Mouse (Mus musculus) forebrain, embryonic 10.5 days (tissue): ENCODE data around the gene Klf15. TPM values are rescaled to one million over a fixed set of nuclear protein-coding genes. Genes with fewer than 3 reads are reported as not detected.

Source experiments
- DNase-seq: peaks from one replicate; pipeline ENCODE4 v3.0.0-alpha.2; 2017; ENCODE audit warnings: low spot score; ENCODE audit errors: extremely low spot score
- H3K27ac ChIP-seq: fragments of 300-500 bp; sonication (generic); 2 replicates; pipeline ENCODE4 v1.5.1; 2016; ENCODE audit warnings: mild to moderate bottlenecking
- H3K27me3 ChIP-seq: fragments of 300-500 bp; sonication (generic); 2 replicates; pipeline ENCODE4 v1.6.1; 2016; ENCODE audit warnings: mild to moderate bottlenecking; ENCODE audit not compliant: poor library complexity, severe bottlenecking
- H3K36me3 ChIP-seq: fragments of 300-500 bp; sonication (generic); replicated peaks from 2 replicates; pipeline ENCODE4 v1.6.1; 2016; ENCODE audit warnings: mild to moderate bottlenecking, moderate library complexity
- H3K4me1 ChIP-seq: fragments of 300-500 bp; sonication (generic); 2 replicates; pipeline ENCODE4 v1.6.1; 2016
- H3K4me3 ChIP-seq: fragments of 300-500 bp; sonication (generic); 2 replicates; pipeline ENCODE4 v1.5.1; 2016; ENCODE audit warnings: mild to moderate bottlenecking, moderate library complexity
- H3K9me3 ChIP-seq: fragments of 300-500 bp; sonication (generic); 2 replicates; pipeline ENCODE4 v1.6.1; 2016; ENCODE audit warnings: mild to moderate bottlenecking, moderate library complexity
- WGBS: fragments of 180-500 bp; shearing (Covaris S2); methylation state at CpG from one replicate; pipeline ENCODE4 v1.1.7; 2016; 5-methylcytosine and 5-hydroxymethylcytosine counted together
- polyA plus RNA-seq: library from polyadenylated mRNA; unstranded; fragments of >200 nt; fragmentation: Nextera tagmentation; extraction: Ambion mirVana; gene quantifications from 2 replicates; pipeline ENCODE4 v1.2.1, GENCODE M21; 2016

The Klf15 gene
- polyA plus RNA-seq, 1 experiment from 2014 or later = 5.5 TPM

DNA sequence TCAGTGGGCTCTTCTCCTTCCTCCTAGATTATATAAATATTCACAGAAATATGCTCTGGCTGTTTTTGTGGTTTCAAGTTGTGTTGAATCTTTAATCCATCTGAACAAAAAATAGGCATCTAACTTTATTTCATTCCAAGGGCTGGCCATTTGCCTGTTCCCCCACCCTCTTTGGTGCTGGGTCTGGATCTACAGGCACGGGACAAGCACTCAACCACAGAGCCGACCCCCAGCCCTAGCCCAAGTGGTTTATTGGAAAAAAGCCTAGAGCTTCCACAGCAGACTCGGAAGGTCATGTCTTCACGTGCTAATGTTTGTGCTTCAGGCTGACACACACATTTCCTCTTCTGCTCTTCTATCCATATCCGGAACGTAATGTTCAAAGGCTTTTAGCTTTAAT is 43.5 kb downstream of the Klf15 start:
- DNase-seq = no peak
- no peaks in the 10 kb centered on the region for H3K9me3 ChIP-seq
- H3K4me3 ChIP-seq = no peak overlapping the region
- WGBS = 86% methylated on average over 6 of the region's 6 CpGs
- no peaks in the 10 kb centered on the region for H3K36me3 ChIP-seq
- no peaks in the 10 kb centered on the region for H3K27me3 ChIP-seq
- H3K4me1 ChIP-seq = peaks cover 27% of the 10 kb centered on the region
- no peak overlapping the region for H3K27ac ChIP-seq

DNA sequence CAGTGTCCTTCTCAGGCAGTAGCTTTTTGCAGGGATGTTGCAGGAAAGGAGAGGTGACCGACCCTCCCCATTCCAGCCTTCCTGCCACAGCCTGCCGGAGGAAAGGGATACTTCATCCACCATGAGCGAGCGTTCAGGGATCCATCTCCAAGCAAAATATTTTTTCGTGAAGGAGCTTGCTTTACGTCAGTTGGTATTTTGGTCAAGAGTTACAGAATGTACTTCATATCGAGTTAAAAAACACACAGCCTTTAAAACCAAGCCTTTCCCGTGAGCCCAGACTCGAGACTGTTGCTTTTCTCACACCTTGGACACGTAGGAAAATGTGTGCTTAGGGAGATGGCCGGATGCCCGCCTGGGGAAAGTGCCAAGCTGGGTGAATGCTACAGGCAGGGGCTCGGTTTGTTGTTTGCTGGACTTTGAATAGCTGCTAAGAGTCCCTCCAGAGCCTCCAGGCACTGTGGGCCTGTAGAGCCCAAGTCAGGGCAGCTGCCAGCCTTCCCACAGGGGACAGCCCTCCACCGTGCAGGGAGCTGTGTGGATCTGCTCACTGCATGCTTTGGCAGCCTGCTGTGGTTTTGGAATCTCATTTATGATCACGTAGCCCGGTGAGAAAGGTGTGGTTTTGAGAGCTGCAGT is 44.4 kb downstream of the Klf15 start:
- DNase-seq = no peak
- H3K36me3 ChIP-seq = no peaks in the 10 kb centered on the region
- no peaks in the 10 kb centered on the region for H3K27me3 ChIP-seq
- no peak overlapping the region for H3K4me3 ChIP-seq
- peak overlapping the region; percentile 68 for H3K27ac ChIP-seq
- 77% methylated on average over 16 of the region's 16 CpGs for whole genome bisulfite sequencing
- H3K9me3 ChIP-seq = no peaks in the 10 kb centered on the region
- H3K4me1 ChIP-seq = peaks cover 27% of the 10 kb centered on the region

DNA sequence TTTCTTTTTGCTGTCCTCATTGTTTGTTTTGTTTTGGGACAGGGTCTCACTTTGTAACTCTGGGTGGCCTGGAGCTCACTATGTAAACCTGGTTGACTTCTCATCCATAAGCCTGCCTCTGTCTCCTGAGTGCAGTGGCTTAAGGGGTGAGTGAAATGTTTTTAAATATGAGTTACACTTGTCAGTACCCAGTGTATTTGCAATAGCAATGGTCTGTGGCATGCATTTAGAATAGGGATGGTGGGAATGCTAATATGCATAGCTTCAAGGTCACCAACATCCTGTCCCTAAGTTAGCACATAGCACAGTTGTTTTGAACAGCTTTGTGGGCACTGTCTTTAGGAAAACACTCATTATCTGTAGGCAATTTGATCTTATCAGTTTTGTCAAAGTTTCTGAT is 45.1 kb downstream of the Klf15 start:
- Histone ChIP-seq H3K36me3 (no peaks in the 10 kb centered on the region), H3K9me3 (no peaks in the 10 kb centered on the region), H3K27ac (peak overlapping the region; percentile 73), H3K27me3 (no peaks in the 10 kb centered on the region), H3K4me3 (no peak overlapping the region), H3K4me1 (peaks cover 27% of the 10 kb centered on the region)
- no peak for DNase-seq

DNA sequence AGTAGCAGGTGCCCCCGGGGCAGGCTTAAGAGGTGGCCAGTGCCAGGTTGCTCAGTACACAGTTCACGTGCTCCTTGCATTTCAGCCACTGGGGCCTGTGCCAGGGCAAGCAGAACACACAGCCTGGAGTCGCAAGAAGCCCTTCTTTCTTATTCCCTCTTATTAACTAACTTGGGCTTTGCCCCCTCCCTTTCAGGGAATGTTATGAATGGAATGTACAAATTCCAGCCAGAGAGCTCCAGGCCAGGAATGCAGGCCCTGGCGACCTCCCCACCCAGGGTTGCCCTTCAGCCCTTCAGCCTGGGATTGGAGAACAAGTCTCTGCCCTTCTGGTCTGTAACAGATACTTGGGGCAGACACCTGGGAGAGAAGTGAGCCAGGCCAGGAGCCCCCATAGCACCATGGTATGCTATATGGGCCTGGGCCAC is 45.8 kb downstream of the Klf15 start:
- peak; percentile 26 for DNase-seq
- H3K27ac ChIP-seq = peak overlapping the region; percentile 73
- no peak overlapping the region for H3K4me3 ChIP-seq
- H3K4me1 ChIP-seq = peaks cover 27% of the 10 kb centered on the region
- 36% methylated on average over 4 of the region's 4 CpGs for WGBS
- no peaks in the 10 kb centered on the region for H3K36me3 ChIP-seq
- H3K9me3 ChIP-seq = no peaks in the 10 kb centered on the region
- no peaks in the 10 kb centered on the region for H3K27me3 ChIP-seq

- no peak for DNase-seq
- Histone ChIP-seq H3K27ac (peak overlapping the region; percentile 73; the same call in 1 of the 2 replicates), H3K9me3 (no peaks in the 10 kb centered on the region), H3K4me3 (no peak overlapping the region), H3K27me3 (no peaks in the 10 kb centered on the region), H3K4me1 (peaks cover 27% of the 10 kb centered on the region), H3K36me3 (no peaks in the 10 kb centered on the region)
- WGBS = 78% methylated on average over 6 of the region's 6 CpGs
Observed at GRCm38 (mm10) chr6:90509085-90509484, 46.7 kb downstream of the Klf15 start.

DNA sequence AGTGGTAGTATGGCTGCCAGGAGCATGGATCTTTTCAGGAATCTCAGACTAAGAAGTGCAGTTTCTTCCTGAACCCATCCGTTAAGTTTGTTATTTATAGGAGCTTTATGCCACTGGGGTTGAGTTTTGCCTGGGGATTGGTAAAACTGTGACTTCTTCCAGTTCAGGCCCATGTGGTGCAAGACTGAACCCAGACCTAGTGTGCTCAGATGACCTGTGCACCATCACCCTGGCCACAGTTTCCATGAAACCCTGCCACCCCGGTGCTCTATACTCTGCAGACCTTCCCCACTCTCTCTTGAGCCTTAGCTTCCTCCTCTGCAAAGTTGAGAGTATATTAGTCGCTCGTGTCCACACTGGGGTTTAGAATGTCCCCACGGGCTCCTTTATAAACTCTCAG is 50.0 kb downstream of the Klf15 start:
- Histone ChIP-seq H3K4me3 (no peak overlapping the region), H3K9me3 (no peaks in the 10 kb centered on the region), H3K27ac (no peak overlapping the region), H3K4me1 (peaks cover 23% of the 10 kb centered on the region), H3K27me3 (no peaks in the 10 kb centered on the region), H3K36me3 (no peaks in the 10 kb centered on the region)
- DNase-seq = no peak
- WGBS = 84% methylated on average over 5 of the region's 5 CpGs

DNA sequence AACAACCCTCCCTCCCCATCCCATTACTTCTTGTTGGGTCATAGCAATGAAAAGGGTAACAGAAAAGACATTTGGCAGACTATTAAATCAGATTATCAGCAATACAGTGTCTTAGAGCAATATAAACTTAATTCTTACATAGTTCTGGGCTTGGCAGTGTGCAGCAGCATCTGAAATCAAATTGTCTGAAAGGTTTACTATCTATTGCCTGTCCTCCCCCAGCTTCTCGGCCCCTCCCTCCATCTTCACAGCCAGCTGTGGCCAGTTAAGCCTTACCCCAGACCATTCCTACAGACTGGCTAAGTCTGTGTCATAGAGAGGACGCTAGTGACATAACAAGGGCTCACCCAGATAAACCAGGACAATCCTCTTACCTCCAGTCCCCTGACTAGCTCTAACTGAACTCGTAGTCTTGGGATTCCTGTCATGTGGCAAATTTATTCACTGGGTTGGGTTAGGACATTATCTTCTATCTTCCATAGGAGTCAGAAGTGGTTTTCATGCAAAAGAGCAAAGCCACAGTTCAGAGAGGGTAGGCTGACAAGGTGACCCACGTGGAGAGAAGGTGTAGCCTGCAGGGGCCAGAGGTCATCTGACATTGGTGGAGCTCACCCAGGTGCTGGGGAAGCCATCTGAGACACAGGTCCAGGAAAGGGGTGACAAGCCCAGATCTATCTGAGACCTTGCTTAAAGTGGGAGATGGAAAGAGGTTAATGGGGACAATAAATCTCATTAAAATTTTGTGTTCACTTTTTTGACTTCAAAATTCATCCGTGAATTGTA is 50.9 kb downstream of the Klf15 start:
- Histone ChIP-seq H3K4me3 (no peak overlapping the region), H3K36me3 (no peaks in the 10 kb centered on the region), H3K9me3 (no peaks in the 10 kb centered on the region), H3K4me1 (peaks cover 14% of the 10 kb centered on the region), H3K27me3 (no peaks in the 10 kb centered on the region), H3K27ac (no peak overlapping the region)
- no peak for DNase-seq
- 82% methylated on average over 5 of the region's 5 CpGs for WGBS

- H3K4me1 ChIP-seq = 0 out of 2 replicates have a peak, but pooled peaks cover 5% of the 10 kb centered on the region
- H3K9me3 ChIP-seq = no peaks in the 10 kb centered on the region
- DNase-seq = no peak
- H3K4me3 ChIP-seq = no peak overlapping the region
- H3K36me3 ChIP-seq = no peaks in the 10 kb centered on the region
- H3K27ac ChIP-seq = no peak overlapping the region
- no peaks in the 10 kb centered on the region for H3K27me3 ChIP-seq
Observed at GRCm38 (mm10) chr6:90514369-90514768, 52.0 kb downstream of the Klf15 start.

- Histone ChIP-seq H3K36me3 (no peaks in the 10 kb centered on the region), H3K4me1 (0 out of 2 replicates have a peak, but pooled peaks cover 5% of the 10 kb centered on the region), H3K27ac (no peak overlapping the region), H3K4me3 (no peak overlapping the region), H3K27me3 (no peaks in the 10 kb centered on the region), H3K9me3 (no peaks in the 10 kb centered on the region)
- DNase-seq = peak; percentile 83
- WGBS = 45% methylated on average over 4 of the region's 4 CpGs
Observed at GRCm38 (mm10) chr6:90514883-90515405, 52.6 kb downstream of the Klf15 start.

DNA sequence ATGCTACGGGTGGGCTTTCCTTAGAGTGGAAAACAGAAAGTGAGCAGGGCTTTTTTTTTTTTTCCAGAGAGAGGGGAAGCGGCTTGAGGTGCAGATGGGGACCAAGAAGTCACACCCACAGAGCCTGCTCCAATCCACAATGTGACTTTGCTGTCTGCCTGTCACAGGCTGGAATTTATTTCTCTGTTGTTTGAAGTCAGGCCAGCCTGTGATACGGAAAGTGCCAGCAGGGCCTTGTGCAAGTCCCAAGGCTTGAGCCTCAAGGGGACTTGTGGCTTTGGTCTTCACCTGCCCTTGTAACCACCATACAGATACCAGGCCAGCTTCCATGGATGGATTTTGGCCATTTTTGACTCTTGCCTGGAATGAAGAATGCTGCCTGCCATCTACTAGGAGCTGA is 56.5 kb downstream of the Klf15 start:
- Histone ChIP-seq H3K4me3 (no peak overlapping the region), H3K27ac (no peak overlapping the region), H3K9me3 (no peaks in the 10 kb centered on the region), H3K4me1 (0 out of 2 replicates have a peak, but pooled peaks cover 5% of the 10 kb centered on the region), H3K27me3 (no peaks in the 10 kb centered on the region), H3K36me3 (no peaks in the 10 kb centered on the region)
- DNase-seq = no peak
- WGBS = 81% methylated on average over 3 of the region's 3 CpGs

- no peaks in the 10 kb centered on the region for H3K9me3 ChIP-seq
- DNase-seq = no peak
- no peak overlapping the region for H3K27ac ChIP-seq
- H3K4me3 ChIP-seq = no peak overlapping the region
- 64% methylated on average over 5 of the region's 5 CpGs for WGBS
- 0 out of 2 replicates have a peak, but pooled peaks cover 3% of the 10 kb centered on the region for H3K4me1 ChIP-seq
- no peaks in the 10 kb centered on the region for H3K36me3 ChIP-seq
- H3K27me3 ChIP-seq = no peaks in the 10 kb centered on the region
Observed at GRCm38 (mm10) chr6:90519375-90519774, 57.0 kb downstream of the Klf15 start.
